In the genomic region with DNA sequence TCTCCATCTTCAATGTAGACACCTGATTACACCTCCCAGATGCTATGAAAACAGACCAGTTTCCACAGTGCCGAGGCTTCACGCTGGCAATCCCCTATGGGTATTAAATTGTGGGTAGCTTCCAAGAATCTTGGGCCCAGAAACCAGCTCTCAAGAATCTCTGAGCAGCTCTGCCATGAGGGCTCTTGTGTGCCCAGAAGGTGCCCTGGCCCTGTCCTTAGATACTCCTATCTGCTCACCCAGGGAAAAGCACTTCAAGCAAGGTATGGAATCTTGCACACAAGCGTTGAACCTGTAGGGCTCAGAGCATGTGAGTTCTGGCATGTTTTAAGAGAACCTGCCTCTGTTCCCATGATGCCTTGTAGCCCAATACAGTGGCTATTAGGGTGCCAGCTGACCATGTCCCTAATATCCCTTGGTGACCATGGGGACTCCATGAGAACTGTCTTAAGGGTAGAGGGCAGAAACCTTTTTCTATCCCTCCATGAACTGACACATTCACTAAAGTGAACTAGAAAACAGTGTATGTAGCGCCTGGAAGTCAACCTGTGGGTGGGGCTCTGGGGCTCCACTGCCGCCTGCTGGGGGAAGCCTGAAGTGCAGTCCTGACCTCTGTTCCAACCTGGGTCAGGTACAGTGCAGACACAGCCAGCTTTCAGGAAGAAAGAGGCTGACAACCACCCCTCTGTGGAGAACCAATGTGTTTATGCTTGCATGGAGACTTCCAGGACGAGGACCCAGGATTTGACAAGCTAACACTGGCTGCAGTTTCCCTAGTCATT, we compare ENCODE assay signal across 9 mouse cellular contexts. TPM values are rescaled to one million over a fixed set of nuclear protein-coding genes. Genes with fewer than 3 reads are reported as not detected.
A peak's percentile ranks its signal among the peaks of the same experiment; 100 is the strongest.
DNase-seq lines count a peak whose midpoint lies in the region; ATAC-seq and TF ChIP-seq lines count a peak whose summit lies in the region.
"Had no signal": no experiment of that assay in that cellular context is flagged by ENCODE, and none has a peak within 500 bp of the region (broad histone marks: within the 10 kb centered on the region; RNA-seq: fewer than 3 reads in every experiment).

No protein-coding gene starts in this region.

- H3K36me3 ChIP-seq in hindbrain, embryonic 11.5 days (ENCODE audit: control insufficient read depth, insufficient read depth, low read length) = no peaks in the 10 kb centered on the region
- H3K36me3 ChIP-seq in hindbrain, embryonic 12.5 days = peaks cover 11% of the 10 kb centered on the region
- no peaks in the 10 kb centered on the region for H3K36me3 ChIP-seq in ES-Bruce4 (ENCODE audit: control insufficient read depth, insufficient read depth, low read length, poor library complexity, severe bottlenecking)
- peaks cover 20% of the 10 kb centered on the region for H3K36me3 ChIP-seq in limb, embryonic 10.5 days
- H3K36me3 ChIP-seq in midbrain, embryonic 16.5 days (ENCODE audit: control insufficient read depth, insufficient read depth, low read length) = peaks cover 14% of the 10 kb centered on the region; the same call in 1 of the 2 replicates

- intact Hi-C loops in gastrocnemius, postnatal 14 days (cut with DNase I; ENCODE audit: low total_unique reads) = loop anchor here (10.0 kb wide), 1 partner anchor 281 kb away; no protein-coding TSS in a partner anchor

- no peak overlapping the region for H3K9ac ChIP-seq in hindbrain, embryonic 11.5 days (ENCODE audit: low read depth, low read length)
- H3K9ac ChIP-seq in hindbrain, embryonic 12.5 days = no peak overlapping the region
- no peak overlapping the region for H3K9ac ChIP-seq in ES-Bruce4 (ENCODE audit: low read depth, poor library complexity, severe bottlenecking)
- no peak overlapping the region for H3K9ac ChIP-seq in midbrain, embryonic 16.5 days (ENCODE audit: low read depth, low read length)
- H3K9ac ChIP-seq: embryonic facial prominence, embryonic 15.5 days had no signal

- ATAC-seq in hindbrain, embryonic 11.5 days (ENCODE audit: low FRiP score) = no peak
- ATAC-seq in hindbrain, embryonic 12.5 days (ENCODE audit: low FRiP score) = no peak
- no peak for ATAC-seq in midbrain, embryonic 16.5 days

- 50% methylated on average over 6 of the region's 6 CpGs for WGBS in hindbrain, embryonic 11.5 days
- 55% methylated on average over 6 of the region's 6 CpGs for WGBS in hindbrain, embryonic 12.5 days
- 56% methylated on average over 6 of the region's 6 CpGs for WGBS in limb, embryonic 10.5 days
- 46% methylated on average over 6 of the region's 6 CpGs for WGBS in midbrain, embryonic 16.5 days

- no peak overlapping the region for H3K4me2 ChIP-seq in hindbrain, embryonic 11.5 days (replicated peaks; ENCODE audit: low read depth, low read length)
- no peak overlapping the region for H3K4me2 ChIP-seq in hindbrain, embryonic 12.5 days (replicated peaks)
- no peak overlapping the region for H3K4me2 ChIP-seq in midbrain, embryonic 16.5 days (ENCODE audit: low read length)
- H3K4me2 ChIP-seq: embryonic facial prominence, embryonic 15.5 days had no signal

- no peak overlapping the region for H3K4me3 ChIP-seq in hindbrain, embryonic 11.5 days (ENCODE audit: low read depth, low read length)
- H3K4me3 ChIP-seq in hindbrain, embryonic 12.5 days = no peak overlapping the region
- no peak overlapping the region for H3K4me3 ChIP-seq in ES-Bruce4 (ENCODE audit: low read depth, low read length)
- H3K4me3 ChIP-seq in limb, embryonic 10.5 days = no peak overlapping the region
- no peak overlapping the region for H3K4me3 ChIP-seq in midbrain, embryonic 16.5 days (ENCODE audit: low read depth, low read length)
- H3K4me3 ChIP-seq: embryonic facial prominence, embryonic 15.5 days had no signal

- no peaks in the 10 kb centered on the region for H3K9me3 ChIP-seq in hindbrain, embryonic 11.5 days (ENCODE audit: control insufficient read depth, low read length)
- H3K9me3 ChIP-seq in hindbrain, embryonic 12.5 days (replicated peaks) = no peaks in the 10 kb centered on the region
- H3K9me3 ChIP-seq in ES-Bruce4 (replicated peaks; ENCODE audit: control insufficient read depth, insufficient read depth, low read length, poor library complexity, severe bottlenecking) = no peaks in the 10 kb centered on the region
- no peaks in the 10 kb centered on the region for H3K9me3 ChIP-seq in limb, embryonic 10.5 days (replicated peaks)
- no peaks in the 10 kb centered on the region for H3K9me3 ChIP-seq in midbrain, embryonic 16.5 days (replicated peaks; ENCODE audit: control insufficient read depth, low read length, poor library complexity, severe bottlenecking)
- H3K9me3 ChIP-seq: embryonic facial prominence, embryonic 15.5 days had no signal

- TF ChIP-seq POLR2A in ES-Bruce4 (IDR thresholded peaks at IDR 0.05; ENCODE audit: insufficient read depth, low read length) = no peak

- peak; percentile 65 for DNase-seq in hindbrain, embryonic 11.5 days (ENCODE audit: low spot score)
- peak; percentile 53 for DNase-seq in c-Kit-positive CD71-positive TER-119-positive erythroid progenitor cells, embryonic 14.5 days (ENCODE audit: low spot score)
- DNase-seq in gastrocnemius, postnatal 14 days = peak; percentile 54
- peak; percentile 75 for DNase-seq in limb, embryonic 10.5 days (ENCODE audit: low spot score)
- DNase-seq in thymus, postnatal 0 days (ENCODE audit: low spot score) = peak; percentile 70

- peak; percentile 90 for TF ChIP-seq CTCF in ES-Bruce4 (IDR thresholded peaks at IDR 0.05; ENCODE audit: low read depth, low read length)

- no peaks in the 10 kb centered on the region for H3K27me3 ChIP-seq in hindbrain, embryonic 11.5 days (ENCODE audit: control insufficient read depth, insufficient read depth, low read length)
- no peaks in the 10 kb centered on the region for H3K27me3 ChIP-seq in hindbrain, embryonic 12.5 days
- no peaks in the 10 kb centered on the region for H3K27me3 ChIP-seq in ES-Bruce4 (ENCODE audit: control insufficient read depth, insufficient read depth, low read length, poor library complexity, severe bottlenecking)
- no peaks in the 10 kb centered on the region for H3K27me3 ChIP-seq in limb, embryonic 10.5 days (ENCODE audit: low read depth, poor library complexity, severe bottlenecking)
- no peaks in the 10 kb centered on the region for H3K27me3 ChIP-seq in midbrain, embryonic 16.5 days (ENCODE audit: control insufficient read depth, insufficient read depth, low read depth, low read length)
- H3K27me3 ChIP-seq: embryonic facial prominence, embryonic 15.5 days had no signal

- H3K4me1 ChIP-seq in hindbrain, embryonic 11.5 days (replicated peaks; ENCODE audit: control insufficient read depth, insufficient read depth, low read length) = no peaks in the 10 kb centered on the region; the same call in 1 of the 2 replicates
- 0 out of 2 replicates have a peak, but pooled peaks cover 6% of the 10 kb centered on the region for H3K4me1 ChIP-seq in hindbrain, embryonic 12.5 days
- no peaks in the 10 kb centered on the region for H3K4me1 ChIP-seq in ES-Bruce4 (ENCODE audit: control insufficient read depth, insufficient read depth, low read length)
- H3K4me1 ChIP-seq in limb, embryonic 10.5 days = 0 out of 2 replicates have a peak, but pooled peaks cover 13% of the 10 kb centered on the region
- H3K4me1 ChIP-seq in midbrain, embryonic 16.5 days (ENCODE audit: control insufficient read depth, insufficient read depth, low read length) = no peaks in the 10 kb centered on the region

- no peak overlapping the region for H3K27ac ChIP-seq in hindbrain, embryonic 11.5 days (ENCODE audit: low read depth, low read length)
- no peak overlapping the region for H3K27ac ChIP-seq in hindbrain, embryonic 12.5 days
- H3K27ac ChIP-seq in ES-Bruce4 (ENCODE audit: insufficient read depth, low read length) = no peak overlapping the region
- H3K27ac ChIP-seq in limb, embryonic 10.5 days = no peak overlapping the region
- peak overlapping the region; percentile 36; the same call in 1 of the 2 replicates for H3K27ac ChIP-seq in midbrain, embryonic 16.5 days (ENCODE audit: low read length)
- H3K27ac ChIP-seq: embryonic facial prominence, embryonic 15.5 days had no signal

- no peak for TF ChIP-seq EP300 in ES-Bruce4 (IDR thresholded peaks at IDR 0.05; ENCODE audit: insufficient read depth, low read depth, low read length)

RNA-seq across cellular contexts. Expression of gene Slc45a1, which starts 25.8 kb away (rescaled TPM):
- 5.6 and 7.8 TPM in 2 replicates for polyA plus RNA-seq in hindbrain, embryonic 11.5 days (2014; fragmentation: Nextera tagmentation; extraction: Ambion mirVana)
- 12.4 and 14.1 TPM in 2 replicates for polyA plus RNA-seq in hindbrain, embryonic 12.5 days (2016; fragmentation: Nextera tagmentation; extraction: Ambion mirVana)
- 0.90 and 1.1 TPM in 2 replicates for polyA plus RNA-seq in ES-Bruce4 (2011; ENCODE audit: insufficient read depth, insufficient read length, low read depth, missing spikeins)
- total RNA-seq in gastrocnemius, postnatal 14 days (2021) = not detected
- polyA plus RNA-seq in limb, embryonic 10.5 days (2016; fragmentation: Nextera tagmentation; extraction: Ambion mirVana) = 0.25 and 0.71 TPM in 2 replicates
- polyA plus RNA-seq in midbrain, embryonic 16.5 days (2015; fragmentation: Nextera tagmentation; extraction: Ambion mirVana) = 39.7 and 44.7 TPM in 2 replicates
- not detected in 2 replicates for polyA plus RNA-seq in thymus, postnatal 0 days (2015; fragmentation: Nextera tagmentation; extraction: Ambion mirVana)
